Mouse (Mus musculus): ENCODE measurements at regions not wholly inside any gene's neighbourhood (a gene's known extent, or its start where the extent isn't known, plus 50 kb on each side); places are given as distances from the start of the nearest gene placed in this dataset.

DNA sequence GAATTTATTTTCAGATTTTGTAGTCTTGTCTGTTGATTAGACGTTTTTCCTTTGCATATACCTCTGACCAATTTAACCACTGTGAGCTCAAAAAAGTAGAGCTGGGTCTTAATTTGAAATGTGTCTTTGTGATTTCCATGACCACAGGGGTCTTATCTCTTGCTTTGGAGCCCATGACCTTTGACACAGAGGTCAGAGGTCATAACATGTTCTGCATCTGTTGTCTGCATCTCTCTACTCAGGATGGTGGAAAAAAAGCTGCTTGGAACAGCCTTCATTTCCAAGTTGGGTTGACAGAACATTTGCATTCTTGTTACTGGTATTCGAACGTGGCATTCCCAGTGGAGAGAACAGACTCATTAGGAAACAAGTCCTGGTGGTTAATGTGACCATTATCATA, 91.2 kb upstream of the Paqr3 start:
- no peaks in the 10 kb centered on the region for H3K36me3 ChIP-seq (ENCODE audit: control insufficient read depth, insufficient read depth, low read length)
- 21% methylated on average over 3 of the region's 3 CpGs for WGBS
- H3K9me3 ChIP-seq (ENCODE audit: control insufficient read depth, low read length), result no peaks in the 10 kb centered on the region
- H3K4me3 ChIP-seq (ENCODE audit: low read length), result no peak overlapping the region
- H3K4me2 ChIP-seq (ENCODE audit: low read length), result no peak overlapping the region
- H3K9ac ChIP-seq (ENCODE audit: low read depth, low read length), result no peak overlapping the region
- no peak overlapping the region for H3K27ac ChIP-seq (ENCODE audit: low read depth, low read length)
- H3K27me3 ChIP-seq (replicated peaks; ENCODE audit: control insufficient read depth, insufficient read depth, low read length), result no peaks in the 10 kb centered on the region
- no peaks in the 10 kb centered on the region for H3K4me1 ChIP-seq (ENCODE audit: control insufficient read depth, insufficient read depth, low read depth, low read length)
- no peak for ATAC-seq

DNA sequence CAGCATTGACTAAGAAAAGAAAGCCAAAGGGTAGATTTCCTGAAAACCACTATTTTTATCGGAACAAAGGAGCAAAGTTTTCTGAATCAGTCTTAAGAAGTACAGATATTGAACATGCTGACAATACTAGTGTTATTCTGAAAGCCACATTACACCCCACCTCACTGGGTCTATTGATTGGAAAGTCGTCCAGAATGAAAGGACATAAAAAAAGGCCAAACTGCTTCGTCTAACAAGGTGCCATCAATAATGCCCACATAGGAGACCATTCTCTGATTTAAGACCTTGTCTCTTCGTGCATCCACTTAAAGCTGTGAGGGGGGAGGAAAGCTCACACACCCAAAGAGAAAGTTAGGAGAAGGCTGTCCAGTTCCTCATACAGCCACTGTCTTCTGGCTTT, 89.3 kb upstream of the Paqr3 start:
- H3K9me3 ChIP-seq (ENCODE audit: control insufficient read depth, low read length), result no peaks in the 10 kb centered on the region
- no peak overlapping the region for H3K4me2 ChIP-seq (ENCODE audit: low read length)
- no peaks in the 10 kb centered on the region for H3K27me3 ChIP-seq (replicated peaks; ENCODE audit: control insufficient read depth, insufficient read depth, low read length)
- ATAC-seq, result no peak
- H3K4me1 ChIP-seq (ENCODE audit: control insufficient read depth, insufficient read depth, low read depth, low read length), result no peaks in the 10 kb centered on the region
- no peak overlapping the region for H3K4me3 ChIP-seq (ENCODE audit: low read length)
- no peaks in the 10 kb centered on the region for H3K36me3 ChIP-seq (ENCODE audit: control insufficient read depth, insufficient read depth, low read length)
- H3K9ac ChIP-seq (ENCODE audit: low read depth, low read length), result no peak overlapping the region
- no peak overlapping the region for H3K27ac ChIP-seq (ENCODE audit: low read depth, low read length)
- 26% methylated on average over 4 of the region's 4 CpGs for WGBS

DNA sequence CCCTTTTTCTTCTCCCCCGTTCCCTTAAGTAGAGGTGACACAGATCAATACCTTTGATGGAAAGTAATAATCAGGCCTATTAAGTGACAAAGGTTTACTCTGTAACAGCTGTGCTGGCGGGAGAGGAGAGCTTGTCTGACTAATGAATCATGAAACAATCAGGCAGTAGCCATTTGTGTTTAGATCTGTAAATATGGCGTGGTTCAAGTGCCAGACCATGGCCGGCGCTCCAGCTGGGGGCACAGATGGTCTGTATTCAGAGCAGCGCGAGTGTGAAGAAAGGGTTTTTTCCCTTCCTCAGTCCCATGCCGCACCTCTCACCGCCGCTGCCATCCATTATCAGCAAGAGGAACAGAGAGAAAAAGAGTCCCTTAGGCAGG, 83.9 kb upstream of the Paqr3 start:
- Histone ChIP-seq H3K4me1 (ENCODE audit: control insufficient read depth, insufficient read depth, low read depth, low read length) (peaks cover 7% of the 10 kb centered on the region), H3K4me2 (ENCODE audit: low read length) (peak overlapping the region; percentile 31), H3K27ac (ENCODE audit: low read depth, low read length) (peak overlapping the region; percentile 6; the same call in 1 of the 2 replicates), H3K27me3 (replicated peaks; ENCODE audit: control insufficient read depth, insufficient read depth, low read length) (no peaks in the 10 kb centered on the region), H3K4me3 (ENCODE audit: low read length) (no peak overlapping the region), H3K9me3 (ENCODE audit: control insufficient read depth, low read length) (no peaks in the 10 kb centered on the region), H3K36me3 (ENCODE audit: control insufficient read depth, insufficient read depth, low read length) (no peaks in the 10 kb centered on the region), H3K9ac (ENCODE audit: low read depth, low read length) (no peak overlapping the region)
- peak; percentile 79 for ATAC-seq
- WGBS, result 26% methylated on average over 10 of the region's 10 CpGs

DNA sequence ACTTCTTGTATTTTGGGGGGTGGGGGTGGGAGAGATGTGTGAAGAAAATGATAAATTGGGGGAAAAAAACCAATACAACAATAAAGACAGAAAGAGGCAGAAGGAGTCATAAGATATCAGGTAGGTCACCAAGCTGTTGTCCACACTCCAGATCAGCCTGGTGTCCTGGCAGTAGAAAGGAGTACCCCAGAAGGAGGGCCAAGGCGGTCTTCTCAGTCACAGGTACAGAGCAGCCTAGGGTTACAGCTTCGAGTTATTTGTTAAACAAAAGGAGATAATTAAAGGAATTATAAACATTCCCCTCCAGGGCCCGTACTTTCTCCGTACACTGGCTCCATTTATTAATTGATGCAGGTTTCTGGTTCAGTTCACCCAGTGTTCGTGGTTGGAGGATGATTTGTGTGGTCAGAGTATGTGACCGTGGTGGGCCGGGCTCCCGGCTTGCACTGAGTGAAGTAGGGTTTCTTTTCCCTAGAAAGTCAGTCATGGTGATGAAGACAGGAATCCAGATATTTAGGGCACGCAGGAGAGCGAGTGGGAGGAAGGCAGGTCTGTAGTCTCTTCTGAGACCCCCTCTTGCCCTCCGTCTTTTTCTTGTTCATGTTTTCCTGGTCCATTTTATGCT, 83.4 kb upstream of the Paqr3 start:
- Histone ChIP-seq H3K4me2 (ENCODE audit: low read length) (peak overlapping the region; percentile 31; the same call in 1 of the 2 replicates), H3K36me3 (ENCODE audit: control insufficient read depth, insufficient read depth, low read length) (no peaks in the 10 kb centered on the region), H3K27ac (ENCODE audit: low read depth, low read length) (peak overlapping the region; percentile 6), H3K9me3 (ENCODE audit: control insufficient read depth, low read length) (no peaks in the 10 kb centered on the region), H3K9ac (ENCODE audit: low read depth, low read length) (no peak overlapping the region), H3K4me3 (ENCODE audit: low read length) (no peak overlapping the region), H3K4me1 (ENCODE audit: control insufficient read depth, insufficient read depth, low read depth, low read length) (peaks cover 7% of the 10 kb centered on the region), H3K27me3 (replicated peaks; ENCODE audit: control insufficient read depth, insufficient read depth, low read length) (no peaks in the 10 kb centered on the region)
- WGBS, result 38% methylated on average over 11 of the region's 11 CpGs
- ATAC-seq, result peak; percentile 58

DNA sequence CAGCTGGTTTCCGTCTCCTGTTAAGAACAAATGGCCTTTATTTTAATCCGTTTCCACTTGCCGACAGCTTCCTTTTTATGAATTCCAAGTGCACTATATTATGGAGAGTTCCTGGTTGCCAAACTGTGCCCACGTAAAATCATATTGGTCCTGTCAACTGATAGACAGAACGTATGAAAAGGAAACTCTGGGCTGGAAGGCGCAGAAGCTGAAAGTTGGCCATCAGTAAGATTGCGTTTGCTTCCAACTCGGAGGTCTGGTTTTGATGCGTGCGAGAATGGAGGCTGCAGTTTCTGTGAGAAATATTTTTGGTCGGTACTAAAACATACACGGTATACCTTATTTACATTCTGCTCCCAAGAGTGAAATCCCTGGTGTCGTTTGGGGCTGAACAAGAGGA, 81.3 kb upstream of the Paqr3 start:
- Histone ChIP-seq H3K4me1 (ENCODE audit: control insufficient read depth, insufficient read depth, low read depth, low read length) (peaks cover 7% of the 10 kb centered on the region), H3K4me2 (ENCODE audit: low read length) (no peak overlapping the region), H3K9ac (ENCODE audit: low read depth, low read length) (no peak overlapping the region), H3K36me3 (ENCODE audit: control insufficient read depth, insufficient read depth, low read length) (no peaks in the 10 kb centered on the region), H3K4me3 (ENCODE audit: low read length) (no peak overlapping the region), H3K9me3 (ENCODE audit: control insufficient read depth, low read length) (no peaks in the 10 kb centered on the region), H3K27ac (ENCODE audit: low read depth, low read length) (no peak overlapping the region), H3K27me3 (replicated peaks; ENCODE audit: control insufficient read depth, insufficient read depth, low read length) (no peaks in the 10 kb centered on the region)
- 62% methylated on average over 13 of the region's 13 CpGs for WGBS
- ATAC-seq, result no peak

DNA sequence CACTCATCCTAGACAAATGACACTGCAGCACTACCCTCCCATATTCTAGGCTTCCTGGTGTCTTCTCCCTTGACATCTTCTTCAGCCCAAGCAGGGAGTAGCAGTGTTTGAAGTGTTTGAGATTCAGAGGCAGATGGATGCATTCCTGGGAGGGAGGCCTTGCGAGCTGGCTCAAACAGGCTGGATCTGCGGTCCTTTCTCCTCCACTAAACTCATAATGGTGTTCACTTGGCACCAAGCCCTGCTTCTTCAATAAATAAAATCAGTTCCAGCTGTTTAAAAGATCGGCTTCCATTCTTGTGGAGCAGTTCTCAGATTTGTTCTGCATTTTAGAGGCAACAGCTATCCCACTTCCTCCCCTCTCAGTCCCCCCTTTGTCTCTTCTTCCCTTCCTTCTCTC, 79.3 kb upstream of the Paqr3 start:
- H3K27me3 ChIP-seq (replicated peaks; ENCODE audit: control insufficient read depth, insufficient read depth, low read length), result no peaks in the 10 kb centered on the region
- no peak overlapping the region for H3K4me3 ChIP-seq (ENCODE audit: low read length)
- 55% methylated on average over 3 of the region's 3 CpGs for whole genome bisulfite sequencing
- H3K9me3 ChIP-seq (ENCODE audit: control insufficient read depth, low read length), result no peaks in the 10 kb centered on the region
- no peak overlapping the region for H3K27ac ChIP-seq (ENCODE audit: low read depth, low read length)
- H3K4me1 ChIP-seq (ENCODE audit: control insufficient read depth, insufficient read depth, low read depth, low read length), result peaks cover 7% of the 10 kb centered on the region
- no peaks in the 10 kb centered on the region for H3K36me3 ChIP-seq (ENCODE audit: control insufficient read depth, insufficient read depth, low read length)
- no peak overlapping the region for H3K9ac ChIP-seq (ENCODE audit: low read depth, low read length)
- ATAC-seq, result no peak
- no peak overlapping the region for H3K4me2 ChIP-seq (ENCODE audit: low read length)

DNA sequence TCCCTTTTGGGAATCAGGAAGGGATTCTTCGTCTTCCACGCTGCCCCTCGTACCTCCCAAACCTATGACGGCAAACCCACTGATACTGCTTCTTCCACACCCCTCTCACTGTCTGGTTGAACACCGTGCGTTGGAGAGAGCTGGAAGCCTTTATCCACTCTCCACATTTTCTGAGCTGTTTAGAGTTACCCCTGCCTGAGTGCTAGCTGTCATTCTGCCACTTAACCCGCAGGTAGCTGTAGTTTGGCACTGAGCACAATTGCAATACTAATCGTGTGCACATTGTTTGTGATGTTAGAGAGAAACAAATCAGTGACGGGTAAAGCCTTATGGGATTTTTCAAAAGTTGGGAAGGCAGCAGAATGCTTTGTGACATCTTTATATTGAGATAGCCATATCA, 73.1 kb upstream of the Paqr3 start:
- no peak overlapping the region for H3K27ac ChIP-seq (ENCODE audit: low read depth, low read length)
- no peak overlapping the region for H3K4me3 ChIP-seq (ENCODE audit: low read length)
- no peaks in the 10 kb centered on the region for H3K36me3 ChIP-seq (ENCODE audit: control insufficient read depth, insufficient read depth, low read length)
- H3K4me1 ChIP-seq (ENCODE audit: control insufficient read depth, insufficient read depth, low read depth, low read length), result no peaks in the 10 kb centered on the region
- no peak overlapping the region for H3K4me2 ChIP-seq (ENCODE audit: low read length)
- H3K9me3 ChIP-seq (ENCODE audit: control insufficient read depth, low read length), result no peaks in the 10 kb centered on the region
- H3K9ac ChIP-seq (ENCODE audit: low read depth, low read length), result no peak overlapping the region
- no peaks in the 10 kb centered on the region for H3K27me3 ChIP-seq (replicated peaks; ENCODE audit: control insufficient read depth, insufficient read depth, low read length)
- ATAC-seq, result no peak
- WGBS, result 70% methylated on average over 9 of the region's 9 CpGs

DNA sequence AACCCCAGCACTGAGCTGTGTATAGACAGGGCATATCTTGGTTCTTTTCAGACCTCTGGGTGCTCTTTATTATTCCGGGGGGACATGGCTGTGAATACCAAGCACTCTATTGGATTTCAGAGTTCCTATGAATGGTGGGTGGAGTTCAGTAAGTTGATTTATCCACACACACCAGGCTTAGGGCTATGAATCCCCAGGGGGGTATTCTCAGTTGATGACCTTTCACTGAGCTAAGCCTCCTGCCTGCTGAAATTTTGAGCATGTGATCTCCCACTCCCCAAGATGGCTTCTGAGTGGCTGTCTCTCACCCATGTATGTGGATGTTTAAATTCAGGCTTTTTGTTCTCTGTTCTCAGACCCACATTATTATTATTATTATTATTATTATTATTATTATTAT, 69.9 kb upstream of the Paqr3 start:
- H3K4me3 ChIP-seq (ENCODE audit: low read length), result no peak overlapping the region
- no peaks in the 10 kb centered on the region for H3K4me1 ChIP-seq (ENCODE audit: control insufficient read depth, insufficient read depth, low read depth, low read length)
- no peak overlapping the region for H3K9ac ChIP-seq (ENCODE audit: low read depth, low read length)
- 48% methylated on average over 1 of the region's 1 CpGs for WGBS
- H3K9me3 ChIP-seq (ENCODE audit: control insufficient read depth, low read length), result no peaks in the 10 kb centered on the region
- no peaks in the 10 kb centered on the region for H3K27me3 ChIP-seq (replicated peaks; ENCODE audit: control insufficient read depth, insufficient read depth, low read length)
- H3K36me3 ChIP-seq (ENCODE audit: control insufficient read depth, insufficient read depth, low read length), result no peaks in the 10 kb centered on the region
- no peak overlapping the region for H3K27ac ChIP-seq (ENCODE audit: low read depth, low read length)
- ATAC-seq, result no peak
- no peak overlapping the region for H3K4me2 ChIP-seq (ENCODE audit: low read length)

DNA sequence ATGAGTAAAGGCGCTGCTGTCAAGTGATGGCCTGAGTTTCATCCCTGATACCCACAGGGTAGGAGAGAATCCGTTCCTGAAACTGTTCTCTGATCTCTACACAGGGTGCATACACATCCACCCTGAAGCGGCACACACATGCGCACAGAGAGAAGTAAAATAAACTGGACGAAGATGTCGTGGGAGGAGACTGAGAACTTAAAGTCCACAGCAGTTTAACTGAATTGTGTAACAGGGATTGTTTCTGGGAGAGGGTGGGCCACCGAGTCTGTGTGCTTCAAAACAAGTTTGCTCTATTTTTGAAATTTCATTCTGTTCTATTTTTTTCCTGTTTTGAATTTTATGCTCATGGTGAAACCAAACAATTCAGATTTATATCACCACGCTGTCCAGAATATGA, 63.0 kb upstream of the Paqr3 start:
- H3K4me1 ChIP-seq (ENCODE audit: control insufficient read depth, insufficient read depth, low read depth, low read length), result no peaks in the 10 kb centered on the region
- 92% methylated on average over 8 of the region's 8 CpGs for WGBS
- H3K27ac ChIP-seq (ENCODE audit: low read depth, low read length), result no peak overlapping the region
- ATAC-seq, result no peak
- H3K9me3 ChIP-seq (ENCODE audit: control insufficient read depth, low read length), result no peaks in the 10 kb centered on the region
- H3K36me3 ChIP-seq (ENCODE audit: control insufficient read depth, insufficient read depth, low read length), result no peaks in the 10 kb centered on the region
- no peak overlapping the region for H3K4me3 ChIP-seq (ENCODE audit: low read length)
- H3K4me2 ChIP-seq (ENCODE audit: low read length), result no peak overlapping the region
- no peak overlapping the region for H3K9ac ChIP-seq (ENCODE audit: low read depth, low read length)
- no peaks in the 10 kb centered on the region for H3K27me3 ChIP-seq (replicated peaks; ENCODE audit: control insufficient read depth, insufficient read depth, low read length)
